Mouse (Mus musculus) mouse trophoblast stem cell (cell line): ENCODE measurements around the gene Cyp4f17.
"Not testable (repeated sequence)": the region's sequence is repeated elsewhere in the genome, so short reads cannot be mapped to it uniquely, and the experiment has no call there.

Experiments
- in situ Hi-C, 2 experiments: fragments of 300-500 bp; cut with MseI, MboI; formaldehyde crosslinking; loops; 2 replicates in 1 of 2; 3 replicates in 1 of 2; pipeline ENCODE4 v1.15.1; 2025

Cyp4f17 gene

DNA sequence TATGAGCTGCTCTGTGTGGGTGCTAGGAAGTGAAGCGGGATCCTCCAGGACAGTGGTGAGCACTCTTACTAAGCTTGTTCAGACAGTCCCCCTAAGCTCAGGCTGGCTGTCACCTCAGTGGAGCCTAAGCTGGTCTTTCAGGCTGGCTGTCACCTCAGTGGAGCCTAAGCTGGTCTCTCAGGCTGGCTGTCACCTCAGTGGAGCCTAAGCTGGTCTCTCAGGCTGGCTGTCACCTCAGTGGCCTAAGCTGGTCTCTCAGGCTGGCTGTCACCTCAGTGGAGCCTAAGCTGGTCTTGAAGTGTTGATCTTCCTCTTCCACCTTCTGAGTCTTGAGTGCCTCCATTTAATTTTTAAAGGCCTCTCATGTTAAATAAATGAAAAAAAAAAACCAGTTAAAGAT, 20.5 kb downstream of the Cyp4f17 start:
- in situ Hi-C loops, result not testable (repeated sequence)

DNA sequence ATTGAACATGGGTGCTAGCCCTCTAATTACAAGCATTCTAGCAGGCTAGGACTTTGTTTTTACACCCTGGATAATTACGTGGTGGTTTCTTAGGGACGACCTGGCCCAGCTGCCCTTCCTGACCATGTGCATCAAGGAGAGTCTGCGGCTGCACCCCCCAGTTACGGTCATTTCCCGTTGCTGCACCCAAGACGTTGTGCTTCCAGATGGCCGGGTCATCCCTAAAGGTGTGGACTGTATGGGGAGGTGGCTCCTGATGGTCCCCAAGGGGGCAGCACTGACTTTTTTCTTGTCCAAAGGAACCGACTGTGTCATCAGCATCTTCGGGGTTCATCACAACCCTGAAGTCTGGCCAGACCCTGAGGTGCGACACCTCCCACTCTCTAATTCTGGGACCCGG, 21.9 kb downstream of the Cyp4f17 start:
- in situ Hi-C loops, result no loop called here

DNA sequence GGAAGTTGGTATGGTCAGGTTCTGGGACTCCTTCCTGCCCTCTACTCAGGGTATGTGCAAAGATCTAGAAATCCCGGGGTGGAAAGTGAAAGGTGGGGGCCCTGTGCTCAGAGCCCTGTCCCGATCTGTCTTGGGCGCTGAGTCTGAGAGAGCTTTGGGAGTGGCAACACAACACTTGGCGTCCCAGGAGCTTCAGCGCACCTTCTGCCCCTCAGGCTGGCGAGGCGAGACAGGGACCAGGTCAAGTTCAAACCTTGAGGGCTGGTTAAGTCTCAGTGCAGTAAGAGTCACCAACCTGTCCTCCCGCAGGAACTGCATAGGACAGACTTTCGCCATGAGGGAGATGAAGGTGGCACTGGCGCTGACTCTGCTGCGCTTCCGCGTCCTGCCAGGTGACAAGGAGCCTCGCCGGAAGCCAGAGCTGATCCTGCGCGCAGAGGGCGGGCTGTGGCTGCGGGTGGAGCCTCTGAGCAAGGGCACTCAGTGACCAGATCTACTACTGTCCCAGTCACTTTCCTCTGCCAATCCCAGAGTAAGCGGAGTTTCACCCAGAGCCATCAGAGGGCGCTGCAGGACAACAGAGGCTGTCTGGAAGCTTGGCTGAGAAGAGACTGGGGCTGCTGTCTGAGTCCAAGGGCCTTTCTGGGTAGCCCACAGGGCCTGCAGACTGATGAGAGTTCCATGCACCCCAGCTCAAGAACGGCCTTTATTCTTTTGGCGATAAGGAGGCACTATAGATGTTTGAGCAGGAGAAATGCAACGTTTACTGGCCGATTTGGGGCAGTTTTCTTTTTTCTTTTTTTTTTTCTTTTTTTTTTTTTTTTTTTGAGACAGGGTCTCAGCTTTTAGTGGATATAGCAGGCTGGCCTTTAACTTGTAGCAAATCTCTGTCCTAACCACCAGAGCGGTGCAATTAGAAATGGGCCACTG, 22.8 kb downstream of the Cyp4f17 start:
- in situ Hi-C loops, result no loop called here

DNA sequence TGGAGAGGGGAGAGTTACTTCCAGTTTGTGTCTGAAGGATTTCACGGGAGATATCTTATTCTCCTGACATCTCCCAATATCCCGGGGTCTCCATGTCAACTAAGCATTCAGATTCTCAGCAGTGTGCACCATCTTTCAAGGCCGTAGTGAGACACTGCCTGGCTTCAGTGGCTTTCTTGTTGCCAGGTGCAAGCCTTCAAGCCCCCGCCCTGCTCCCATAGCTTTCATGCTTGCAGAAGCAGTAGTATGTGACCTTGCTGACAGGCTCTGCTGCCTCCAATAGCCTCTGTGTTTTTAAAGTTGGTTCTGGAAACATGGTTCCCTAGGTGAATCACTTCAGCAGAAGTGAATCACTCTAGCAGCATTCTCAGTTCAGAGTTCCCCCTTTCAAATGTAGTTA, 26.5 kb downstream of the Cyp4f17 start:
- in situ Hi-C loops, result not testable (repeated sequence)

DNA sequence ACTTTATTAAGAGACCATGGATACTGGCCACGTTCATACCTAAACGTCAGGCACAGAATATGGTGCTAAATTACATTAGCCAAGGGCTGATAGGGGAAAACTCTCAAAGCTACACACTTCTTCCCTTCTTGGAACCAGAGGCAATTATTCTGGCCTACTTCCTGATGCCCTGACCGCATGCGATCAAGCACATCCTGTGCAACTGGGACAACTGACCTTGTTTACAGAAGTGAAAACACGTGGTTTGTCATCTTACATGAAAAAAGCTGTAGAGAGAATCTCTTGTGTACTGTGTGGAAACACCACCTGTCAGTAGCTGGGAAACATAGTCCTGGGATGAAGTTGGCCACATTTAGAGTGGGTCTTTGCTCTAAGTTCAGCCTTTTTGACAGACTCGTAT, 28.2 kb downstream of the Cyp4f17 start:
- in situ Hi-C loops, result no loop called here

DNA sequence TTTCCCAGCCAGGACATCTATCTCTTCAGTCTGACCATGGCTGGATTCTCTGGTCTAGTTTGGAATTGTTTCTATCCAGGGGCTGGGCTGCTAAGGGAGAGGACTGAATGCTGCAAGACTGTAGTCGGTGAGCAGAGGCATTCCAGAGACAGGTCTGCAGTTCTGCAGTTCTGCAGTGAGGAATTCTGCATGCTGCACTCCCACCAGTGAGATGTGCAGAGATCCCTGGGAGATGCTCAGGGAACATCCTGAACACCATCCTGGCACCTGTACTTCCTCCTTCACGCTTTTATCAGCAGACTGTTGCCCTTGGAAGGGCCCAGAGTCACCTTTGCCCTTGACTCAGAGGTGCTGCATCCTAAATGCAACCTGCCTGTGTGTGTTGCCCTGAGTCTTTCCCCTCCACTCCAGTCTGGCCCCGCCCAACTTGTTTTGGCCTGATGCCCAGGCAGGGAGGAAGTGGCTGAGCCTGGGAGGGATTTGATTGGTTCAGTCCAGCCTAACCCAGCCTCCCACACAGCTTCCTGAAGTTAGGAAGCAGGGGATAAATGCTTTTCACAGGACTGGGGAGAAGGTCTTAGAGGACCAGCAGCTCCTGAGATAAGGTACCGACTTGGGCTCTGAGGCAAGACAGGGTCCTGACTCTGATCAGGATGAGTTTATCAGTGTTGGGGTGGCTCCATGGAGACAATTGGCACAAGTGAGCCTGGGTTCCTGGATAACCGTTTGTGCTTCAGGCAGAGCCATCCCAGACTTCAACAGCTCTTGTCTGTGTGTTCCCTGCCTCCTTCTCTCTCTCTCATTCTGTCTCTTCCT, 30.4 kb downstream of the Cyp4f17 start, which contains the start of gene Cyp4f16:
Cyp4f16 (plus strand) TSS at position 508 of the 816 bp plus-strand sequence.
- in situ Hi-C loops, result not testable (repeated sequence)

DNA sequence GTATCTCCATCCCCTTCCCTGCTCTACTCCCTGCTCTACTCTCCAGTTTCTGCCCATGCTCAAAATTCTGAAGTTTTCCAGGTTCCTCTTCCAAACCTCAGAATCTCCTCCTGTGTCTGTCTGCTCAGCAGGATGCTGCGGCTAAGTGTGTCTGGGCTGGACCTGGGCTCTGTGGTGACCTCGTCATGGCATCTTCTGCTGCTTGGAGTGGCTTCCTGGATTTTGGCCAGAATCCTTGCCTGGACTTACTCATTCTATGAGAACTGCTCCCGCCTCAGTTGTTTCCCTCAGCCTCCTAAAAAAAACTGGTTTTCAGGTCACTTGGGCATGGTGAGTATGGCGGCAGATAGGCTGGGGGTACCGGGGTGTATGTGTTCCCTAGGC, 31.0 kb downstream of the Cyp4f17 start:
- in situ Hi-C loops, result no loop called here

DNA sequence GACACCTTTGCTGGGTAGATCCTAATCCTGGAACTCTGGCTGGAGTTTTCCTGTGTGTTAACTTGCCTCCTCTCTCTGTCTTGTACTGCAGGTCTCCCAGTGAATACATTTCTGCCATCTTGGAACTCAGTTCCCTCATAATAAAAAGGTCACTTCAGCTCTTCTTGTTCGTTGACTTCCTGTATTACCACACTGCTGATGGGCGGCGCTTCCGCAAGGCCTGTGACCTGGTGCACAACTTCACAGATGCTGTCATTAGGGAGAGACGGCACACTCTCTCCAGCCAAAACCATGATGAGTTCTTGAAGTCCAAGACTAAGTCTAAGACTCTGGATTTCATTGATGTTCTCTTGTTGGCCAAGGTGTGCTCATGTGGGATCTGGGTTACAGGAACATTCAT, 38.9 kb downstream of the Cyp4f17 start:
- in situ Hi-C loops, result loop anchor here (5.0 kb wide), 1 partner anchor 88 kb away; no protein-coding TSS in a partner anchor

DNA sequence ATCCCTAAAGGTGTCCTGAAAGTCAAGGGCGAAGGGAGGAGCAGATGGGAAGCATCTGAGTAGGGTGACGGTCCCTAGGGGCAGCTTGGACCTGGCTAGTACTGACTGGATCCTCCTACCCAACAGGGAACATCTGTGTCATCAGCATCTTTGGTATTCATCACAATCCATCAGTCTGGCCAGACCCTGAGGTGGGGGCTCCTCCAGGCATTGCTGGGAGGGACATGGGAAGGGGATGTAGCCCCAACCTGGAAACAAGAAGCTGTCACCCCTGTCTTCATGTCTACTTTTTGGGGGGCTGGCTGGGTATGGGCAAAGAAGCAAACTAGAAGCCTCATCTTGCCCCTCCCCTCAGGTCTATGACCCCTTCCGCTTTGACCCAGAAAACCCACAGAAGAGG, 44.5 kb downstream of the Cyp4f17 start:
- in situ Hi-C loops, result not testable (repeated sequence)

DNA sequence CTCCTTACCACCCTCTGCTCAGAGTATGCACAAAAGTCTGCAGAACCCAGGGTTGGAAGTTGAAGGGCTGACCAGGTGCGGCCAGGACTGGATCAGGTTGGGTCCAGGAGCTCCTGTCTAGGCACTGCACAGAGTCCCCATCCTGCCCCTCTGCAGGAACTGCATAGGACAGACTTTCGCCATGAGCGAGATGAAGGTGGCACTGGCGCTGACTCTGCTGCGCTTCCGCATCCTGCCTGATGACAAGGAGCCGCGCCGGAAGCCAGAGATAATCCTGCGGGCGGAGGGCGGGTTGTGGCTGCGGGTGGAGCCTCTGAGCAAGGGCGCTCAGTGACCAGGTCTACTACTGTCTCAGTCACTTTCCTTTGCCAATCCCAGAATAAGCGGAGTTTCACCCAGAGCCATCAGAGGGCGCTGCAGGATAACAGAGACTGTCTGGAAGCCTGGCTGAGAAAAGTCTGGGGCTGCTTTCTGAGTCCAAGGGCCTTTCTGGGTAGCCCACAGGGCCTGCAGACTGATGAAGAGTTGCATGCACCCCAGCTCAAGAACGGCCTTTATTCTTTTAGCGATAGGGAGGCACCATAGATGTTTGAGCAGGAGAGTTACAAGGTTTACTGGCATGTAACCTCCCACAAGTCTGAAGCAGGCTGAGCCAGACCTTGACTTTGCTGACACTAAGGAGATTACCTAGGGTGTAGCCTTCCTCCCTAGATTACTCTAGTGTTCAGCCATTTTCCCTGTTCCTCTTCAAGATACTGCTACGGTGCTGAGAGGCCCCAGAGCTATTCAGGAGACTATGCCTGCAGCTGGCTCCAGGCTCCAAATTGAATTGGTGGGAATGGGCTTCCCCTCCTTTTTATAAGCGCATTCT, 45.3 kb downstream of the Cyp4f17 start:
- in situ Hi-C loops, result no loop called here

DNA sequence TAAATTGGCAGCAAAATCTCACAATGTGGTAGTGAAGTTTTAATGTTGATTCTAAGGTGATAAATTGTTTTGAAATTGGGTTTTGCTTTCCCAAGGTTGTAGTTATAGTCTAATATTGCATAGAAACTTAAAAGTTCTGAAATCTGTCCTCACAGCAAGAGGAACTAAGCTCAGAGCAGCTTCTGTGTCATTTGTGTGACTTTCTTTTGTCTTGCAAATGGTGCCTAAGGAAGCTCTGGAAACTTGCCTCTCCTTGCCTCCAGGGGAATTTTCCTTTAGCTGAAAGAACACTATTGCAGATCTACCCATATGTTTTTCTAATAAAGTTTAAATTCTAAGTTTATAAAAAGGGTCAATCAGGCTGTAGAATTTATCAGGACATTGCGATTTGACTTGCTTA, 47.2 kb downstream of the Cyp4f17 start:
- in situ Hi-C loops, result not testable (repeated sequence)

DNA sequence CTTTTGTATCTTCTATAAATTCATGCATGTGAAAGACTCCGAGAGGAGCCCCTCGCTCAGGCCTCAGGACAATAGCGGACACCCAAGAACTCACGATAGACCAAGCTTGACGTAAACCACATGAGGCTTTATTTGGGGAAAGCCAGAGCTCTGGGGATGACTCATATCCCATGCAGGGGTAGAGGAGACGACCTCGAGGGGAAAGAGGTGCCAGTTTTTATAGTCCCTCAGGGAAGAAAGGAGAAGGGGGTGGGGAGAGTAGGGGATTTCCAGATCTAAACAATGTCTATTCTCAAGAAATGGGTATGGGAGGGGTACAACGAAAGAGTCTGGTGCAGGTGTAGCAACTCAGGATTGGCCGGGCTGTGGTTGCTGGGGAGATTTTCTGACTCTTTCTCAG, 48.5 kb downstream of the Cyp4f17 start:
- in situ Hi-C loops, result not testable (repeated sequence)

DNA sequence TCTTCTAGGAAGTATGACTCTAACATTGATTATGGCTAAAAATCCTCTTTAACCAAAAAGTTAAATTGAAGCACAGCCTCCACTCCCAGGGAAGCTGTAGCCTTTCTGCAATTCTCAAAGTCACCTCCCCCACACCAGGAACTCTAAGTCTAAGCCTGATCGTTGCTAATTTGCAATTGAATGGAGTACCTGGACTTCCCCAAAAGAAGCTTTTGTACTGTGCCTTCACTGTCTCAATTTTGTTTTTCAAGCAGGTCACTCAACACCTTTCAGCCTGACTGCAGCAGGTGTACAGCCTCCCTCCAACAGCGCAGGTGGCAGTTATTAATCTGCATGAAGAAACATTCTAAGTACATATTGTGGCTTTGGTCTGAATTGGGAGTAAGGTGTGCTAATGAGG, 57.5 kb downstream of the Cyp4f17 start:
- in situ Hi-C loops, result not testable (repeated sequence)

DNA sequence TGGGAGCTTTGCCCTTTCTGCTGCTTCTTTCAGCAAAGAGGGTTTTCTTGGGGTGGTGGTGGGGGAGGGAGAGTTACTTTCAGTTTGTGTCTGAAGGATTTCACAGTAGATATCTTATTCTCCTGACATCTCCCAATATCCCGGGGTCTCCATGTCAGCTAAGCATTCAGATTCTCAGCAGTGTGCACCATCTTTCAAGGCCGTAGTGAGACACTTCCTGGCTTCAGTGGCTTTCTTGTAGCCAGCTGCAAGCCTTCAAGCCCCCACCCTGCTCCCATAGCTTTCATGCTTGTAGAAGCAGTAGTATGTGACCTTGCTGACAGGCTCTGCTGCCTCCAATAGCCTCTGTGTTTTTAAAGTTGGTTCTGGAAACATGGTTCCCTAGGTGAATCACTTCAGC, 67.4 kb downstream of the Cyp4f17 start:
- in situ Hi-C loops, result not testable (repeated sequence)

DNA sequence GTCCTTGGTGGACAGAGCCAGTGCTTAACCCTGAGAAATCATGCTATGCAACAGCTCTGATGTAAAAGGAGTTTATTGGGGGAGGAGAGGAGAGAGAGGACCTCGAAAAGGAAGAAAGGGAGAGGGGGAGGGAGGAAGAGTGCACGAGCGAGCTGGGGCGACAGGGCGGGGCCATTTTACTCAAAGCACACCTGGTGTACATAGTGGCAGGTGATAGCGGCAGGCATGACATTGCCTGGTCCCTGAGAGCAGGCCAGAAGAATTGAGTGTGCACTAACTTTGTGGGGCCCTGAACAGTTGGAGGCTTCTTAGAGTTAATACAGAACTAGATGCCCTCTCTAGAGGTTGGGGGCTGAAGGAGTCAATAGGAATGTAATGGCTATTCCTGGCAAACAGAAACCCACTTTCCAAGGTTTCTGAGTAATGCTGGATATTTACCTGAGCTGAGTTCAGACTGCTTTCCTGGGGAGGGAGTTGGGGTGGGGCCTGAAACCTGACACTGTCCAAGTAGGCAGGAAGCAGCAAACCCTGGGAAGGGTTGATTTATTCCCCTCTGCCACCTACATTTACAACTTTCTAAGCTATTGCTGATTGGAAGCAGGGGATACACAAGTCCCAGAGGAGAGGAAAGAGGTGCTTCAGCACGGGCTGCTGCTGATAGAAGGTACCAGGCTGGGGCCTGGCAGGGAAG, 71.8 kb downstream of the Cyp4f17 start:
- in situ Hi-C loops, result no loop called here
